Mouse (Mus musculus) heart, embryonic 15.5 days (tissue): ENCODE measurements around the gene Mtfr2. TPM values are rescaled to one million over a fixed set of nuclear protein-coding genes. Genes with fewer than 3 reads are reported as not detected.

ENCODE experiments used
- ATAC-seq: fragments of 200-750 bp; cut with Nextera tagmentation; replicated peaks from 2 replicates; pipeline ENCODE4 v1.8.0; 2017; ENCODE audit warnings: low read depth, moderate TSS enrichment; ENCODE audit not compliant: insufficient number of reproducible peaks, insufficient read depth, low FRiP score
- H3K27ac ChIP-seq: fragments of 300-500 bp; sonication (generic); 2 replicates; pipeline ENCODE4 v1.5.1; 2015; ENCODE audit warnings: mild to moderate bottlenecking, inconsistent platforms
- H3K27me3 ChIP-seq: fragments of 300-500 bp; sonication (generic); 2 replicates; pipeline ENCODE4 v1.6.1; 2015; ENCODE audit warnings: inconsistent platforms
- H3K36me3 ChIP-seq: fragments of 300-500 bp; sonication (generic); 2 replicates; pipeline ENCODE4 v1.6.1; 2015; ENCODE audit warnings: mild to moderate bottlenecking, inconsistent platforms
- H3K4me1 ChIP-seq: fragments of 300-500 bp; sonication (generic); replicated peaks from 2 replicates; pipeline ENCODE4 v1.6.1; 2015; ENCODE audit warnings: inconsistent platforms
- H3K4me2 ChIP-seq: fragments of 300-500 bp; sonication (generic); 2 replicates; pipeline ENCODE4 v1.6.1; 2015; ENCODE audit warnings: inconsistent platforms, mild to moderate bottlenecking, moderate library complexity
- H3K4me3 ChIP-seq: fragments of 300-500 bp; sonication (generic); 2 replicates; pipeline ENCODE4 v1.5.1; 2015; ENCODE audit warnings: mild to moderate bottlenecking, inconsistent platforms
- H3K9ac ChIP-seq: fragments of 300-500 bp; sonication (generic); 2 replicates; pipeline ENCODE4 v1.6.1; 2015; ENCODE audit warnings: mild to moderate bottlenecking, inconsistent platforms
- H3K9me3 ChIP-seq: fragments of 300-500 bp; sonication (generic); replicated peaks from 2 replicates; pipeline ENCODE4 v1.6.1; 2016; ENCODE audit warnings: inconsistent platforms
- WGBS: fragments of 180-500 bp; shearing (Covaris S2); methylation state at CpG from one replicate; pipeline ENCODE4 v1.1.7; 2015; ENCODE audit warnings: mixed read lengths; 5-methylcytosine and 5-hydroxymethylcytosine counted together
- polyA plus RNA-seq: library from polyadenylated mRNA; unstranded; fragments of >200 nt; fragmentation: Nextera tagmentation; extraction: Ambion mirVana; gene quantifications from 2 replicates; pipeline ENCODE4 v1.2.1, GENCODE M21; 2015

Mtfr2 gene
- polyA plus RNA-seq, 1 experiment from 2014 or later, result 2.1 TPM

- H3K4me1 ChIP-seq, result peaks cover 2% of the 10 kb centered on the region; the same call in 1 of the 2 replicates
- H3K27me3 ChIP-seq, result no peaks in the 10 kb centered on the region
- no peak overlapping the region for H3K27ac ChIP-seq
- ATAC-seq, result no peak
- H3K9ac ChIP-seq, result no peak overlapping the region
- H3K4me3 ChIP-seq, result no peak overlapping the region
- no peak overlapping the region for H3K4me2 ChIP-seq
- H3K9me3 ChIP-seq, result no peaks in the 10 kb centered on the region
- H3K36me3 ChIP-seq, result peaks cover 65% of the 10 kb centered on the region
Observed at GRCm38 (mm10) chr10:20326226-20326625, 21.3 kb upstream of the Mtfr2 start.

- Histone ChIP-seq H3K4me3 (no peak overlapping the region), H3K27me3 (no peaks in the 10 kb centered on the region), H3K4me2 (no peak overlapping the region), H3K9ac (no peak overlapping the region), H3K36me3 (peaks cover 70% of the 10 kb centered on the region), H3K4me1 (no peaks in the 10 kb centered on the region), H3K9me3 (no peaks in the 10 kb centered on the region), H3K27ac (no peak overlapping the region)
- 88% methylated on average over 2 of the region's 2 CpGs for WGBS
- ATAC-seq, result no peak
Observed at GRCm38 (mm10) chr10:20331262-20331661, 16.3 kb upstream of the Mtfr2 start.

- 86% methylated on average over 7 of the region's 7 CpGs for WGBS
Observed at GRCm38 (mm10) chr10:20337872-20338271, 9.7 kb upstream of the Mtfr2 start.

GRCm38 (mm10) chr10:20345736-20346135 lies 1.8 kb upstream of the Mtfr2 start:
- Histone ChIP-seq H3K4me3 (no peak overlapping the region), H3K27me3 (no peaks in the 10 kb centered on the region), H3K9ac (no peak overlapping the region), H3K4me1 (peaks cover 9% of the 10 kb centered on the region; the same call in 1 of the 2 replicates), H3K4me2 (no peak overlapping the region), H3K9me3 (no peaks in the 10 kb centered on the region), H3K27ac (no peak overlapping the region), H3K36me3 (peaks cover 38% of the 10 kb centered on the region)
- ATAC-seq, result no peak
- WGBS, result 62% methylated on average over 1 of the region's 1 CpGs

More at GRCm38 (mm10) chr10:20337872-20338271, 9.7 kb upstream of the Mtfr2 start:
- Histone ChIP-seq H3K4me2 (no peak overlapping the region), H3K4me1 (no peaks in the 10 kb centered on the region), H3K27me3 (no peaks in the 10 kb centered on the region), H3K9ac (no peak overlapping the region), H3K4me3 (no peak overlapping the region), H3K9me3 (no peaks in the 10 kb centered on the region), H3K36me3 (peaks cover 68% of the 10 kb centered on the region), H3K27ac (no peak overlapping the region)
- no peak for ATAC-seq

- peaks cover 21% of the 10 kb centered on the region for H3K36me3 ChIP-seq
- no peak overlapping the region for H3K9ac ChIP-seq
- H3K4me2 ChIP-seq, result peak overlapping the region; percentile 70; the same call in 1 of the 2 replicates
- no peaks in the 10 kb centered on the region for H3K27me3 ChIP-seq
- H3K9me3 ChIP-seq, result no peaks in the 10 kb centered on the region
- 76% methylated on average over 2 of the region's 2 CpGs for WGBS
- no peak for ATAC-seq
- peaks cover 9% of the 10 kb centered on the region; the same call in 1 of the 2 replicates for H3K4me1 ChIP-seq
- no peak overlapping the region for H3K27ac ChIP-seq
- H3K4me3 ChIP-seq, result no peak overlapping the region
Observed at GRCm38 (mm10) chr10:20348894-20349293, 1.3 kb downstream of the Mtfr2 start.

GRCm38 (mm10) chr10:20361542-20362449 lies 14.2 kb downstream of the Mtfr2 start:
- no peaks in the 10 kb centered on the region for H3K9me3 ChIP-seq
- H3K9ac ChIP-seq, result no peak overlapping the region
- no peak for ATAC-seq
- H3K4me2 ChIP-seq, result no peak overlapping the region
- no peak overlapping the region for H3K27ac ChIP-seq
- H3K27me3 ChIP-seq, result no peaks in the 10 kb centered on the region
- H3K36me3 ChIP-seq, result peaks cover 11% of the 10 kb centered on the region
- no peaks in the 10 kb centered on the region for H3K4me1 ChIP-seq
- 58% methylated on average over 10 of the region's 10 CpGs for WGBS
- H3K4me3 ChIP-seq, result no peak overlapping the region

- H3K4me3 ChIP-seq, result no peak overlapping the region
- peaks cover 8% of the 10 kb centered on the region for H3K36me3 ChIP-seq
- no peak for ATAC-seq
- no peak overlapping the region for H3K27ac ChIP-seq
- H3K4me2 ChIP-seq, result no peak overlapping the region
- H3K4me1 ChIP-seq, result no peaks in the 10 kb centered on the region
- WGBS, result 70% methylated on average over 4 of the region's 4 CpGs
- no peaks in the 10 kb centered on the region for H3K27me3 ChIP-seq
- H3K9me3 ChIP-seq, result no peaks in the 10 kb centered on the region
- H3K9ac ChIP-seq, result no peak overlapping the region
Observed at GRCm38 (mm10) chr10:20362450-20363118, 15.0 kb downstream of the Mtfr2 start.

GRCm38 (mm10) chr10:20372046-20372445 lies 24.5 kb downstream of the Mtfr2 start:
- no peak overlapping the region for H3K4me2 ChIP-seq
- H3K4me3 ChIP-seq, result no peak overlapping the region
- no peak for ATAC-seq
- H3K27ac ChIP-seq, result no peak overlapping the region
- no peak overlapping the region for H3K9ac ChIP-seq
- no peaks in the 10 kb centered on the region for H3K27me3 ChIP-seq
- no peaks in the 10 kb centered on the region; the same call in 1 of the 2 replicates for H3K9me3 ChIP-seq
- H3K4me1 ChIP-seq, result no peaks in the 10 kb centered on the region
- 93% methylated on average over 5 of the region's 5 CpGs for WGBS
- no peaks in the 10 kb centered on the region for H3K36me3 ChIP-seq

- no peak overlapping the region for H3K4me2 ChIP-seq
- no peaks in the 10 kb centered on the region for H3K36me3 ChIP-seq
- no peak overlapping the region for H3K27ac ChIP-seq
- no peak overlapping the region for H3K4me3 ChIP-seq
- H3K27me3 ChIP-seq, result no peaks in the 10 kb centered on the region
- no peak overlapping the region for H3K9ac ChIP-seq
- H3K4me1 ChIP-seq, result no peaks in the 10 kb centered on the region
- 85% methylated on average over 9 of the region's 9 CpGs for WGBS
- H3K9me3 ChIP-seq, result no peaks in the 10 kb centered on the region
- ATAC-seq, result no peak
Observed at GRCm38 (mm10) chr10:20377621-20378020, 30.1 kb downstream of the Mtfr2 start.

GRCm38 (mm10) chr10:20379071-20379735 lies 31.6 kb downstream of the Mtfr2 start:
- Histone ChIP-seq H3K4me2 (no peak overlapping the region), H3K9me3 (no peaks in the 10 kb centered on the region), H3K27me3 (no peaks in the 10 kb centered on the region), H3K9ac (no peak overlapping the region), H3K27ac (no peak overlapping the region), H3K4me3 (no peak overlapping the region), H3K4me1 (peaks cover 5% of the 10 kb centered on the region; the same call in 1 of the 2 replicates), H3K36me3 (no peaks in the 10 kb centered on the region)
- 75% methylated on average over 9 of the region's 9 CpGs for WGBS
- no peak for ATAC-seq

- ATAC-seq, result no peak
- H3K9me3 ChIP-seq, result no peaks in the 10 kb centered on the region
- H3K4me1 ChIP-seq, result peaks cover 5% of the 10 kb centered on the region; the same call in 1 of the 2 replicates
- no peak overlapping the region for H3K9ac ChIP-seq
- 80% methylated on average over 3 of the region's 3 CpGs for WGBS
- H3K4me2 ChIP-seq, result no peak overlapping the region
- H3K27ac ChIP-seq, result no peak overlapping the region
- no peaks in the 10 kb centered on the region for H3K36me3 ChIP-seq
- no peak overlapping the region for H3K4me3 ChIP-seq
- H3K27me3 ChIP-seq, result no peaks in the 10 kb centered on the region
Observed at GRCm38 (mm10) chr10:20380798-20381197, 33.2 kb downstream of the Mtfr2 start.
